Mouse (Mus musculus) heart, postnatal 0 days (tissue): ENCODE measurements around the gene Gm47289. TPM values are rescaled to one million over a fixed set of nuclear protein-coding genes. Genes with fewer than 3 reads are reported as not detected.

Experiments
- ATAC-seq: fragments of 200-750 bp; cut with Nextera tagmentation; 2 replicates; pipeline ENCODE4 v1.8.0; 2017; ENCODE audit warnings: low read depth, moderate number of reproducible peaks, moderate library complexity; ENCODE audit not compliant: insufficient read depth
- DNase-seq: peaks from one replicate; pipeline ENCODE4 v3.0.0-alpha.2; 2016; ENCODE audit warnings: low spot score
- H3K27ac ChIP-seq: fragments of 300-500 bp; sonication (generic); 2 replicates; pipeline ENCODE4 v1.5.1; 2014; ENCODE audit warnings: low read depth, mild to moderate bottlenecking
- H3K27me3 ChIP-seq: fragments of 300-500 bp; sonication (generic); 2 replicates; pipeline ENCODE4 v1.6.1; 2014; ENCODE audit warnings: low read length, mixed read lengths; ENCODE audit not compliant: control insufficient read depth, insufficient read depth
- H3K36me3 ChIP-seq: fragments of 300-500 bp; sonication (generic); replicated peaks from 2 replicates; pipeline ENCODE4 v1.6.1; 2014; ENCODE audit warnings: low read length, mixed read lengths; ENCODE audit not compliant: control insufficient read depth, insufficient read depth
- H3K4me1 ChIP-seq: fragments of 300-500 bp; sonication (generic); 2 replicates; pipeline ENCODE4 v1.6.1; 2014; ENCODE audit warnings: antibody characterized with exemption; ENCODE audit not compliant: control insufficient read depth, insufficient read depth
- H3K4me2 ChIP-seq: fragments of 300-500 bp; sonication (generic); 2 replicates; pipeline ENCODE4 v1.6.1; 2014; ENCODE audit warnings: low read depth, mild to moderate bottlenecking, low read length, moderate library complexity
- H3K4me3 ChIP-seq: fragments of 300-500 bp; sonication (generic); 2 replicates; pipeline ENCODE4 v1.5.1; 2014; ENCODE audit warnings: low read depth, low read length
- H3K9ac ChIP-seq: fragments of 300-500 bp; sonication (generic); replicated peaks from 2 replicates; pipeline ENCODE4 v1.6.1; 2014; ENCODE audit warnings: low read depth, low read length, mixed read lengths
- H3K9me3 ChIP-seq: fragments of 300-500 bp; sonication (generic); replicated peaks from 2 replicates; pipeline ENCODE4 v1.6.1; 2016; ENCODE audit warnings: low read length; ENCODE audit not compliant: control insufficient read depth
- CTCF ChIP-seq: IDR thresholded peaks from 2 replicates; pipeline ENCODE4 v1.5.1; 2016; ENCODE audit warnings: antibody characterized with exemption, control low read depth, low read depth
- EP300 ChIP-seq: IDR thresholded peaks from 2 replicates; pipeline ENCODE4 v1.6.1; 2016; ENCODE audit warnings: antibody characterized with exemption, low read depth
- WGBS: fragments of 180-500 bp; shearing (Covaris S2); extraction: QIAGEN DNeasy Blood & Tissue Kit; methylation state at CpG from one replicate; pipeline ENCODE4 v1.1.7; 2014; 5-methylcytosine and 5-hydroxymethylcytosine counted together
- polyA plus RNA-seq: library from polyadenylated mRNA; unstranded; fragments of >200 nt; fragmentation: Nextera tagmentation; extraction: Ambion mirVana; gene quantifications from 2 replicates; pipeline ENCODE4 v1.2.1, GENCODE M21; 2015
- total RNA-seq: library from RNA; depleted of rRNA; stranded (reverse); fragments of >200 nt; gene quantifications from 2 replicates; pipeline ENCODE4 v1.2.3, GENCODE M21; 2014; ENCODE audit warnings: low replicate concordance

The Gm47289 gene
- total and polyA plus RNA-seq, 2 experiments from 2014 or later = not detected

GRCm38 (mm10) chr9:119149601-119150000 is 9.4 kb upstream of the Gm47289 start:
- 22% methylated on average over 5 of the region's 5 CpGs for WGBS
- ATAC-seq = no peak
- DNase-seq = peak; percentile 54

GRCm38 (mm10) chr9:119151751-119152150 is 7.2 kb upstream of the Gm47289 start:
- ATAC-seq (no peak), DNase-seq (no peak)
- Histone ChIP-seq H3K4me2 (no peak overlapping the region), H3K4me3 (no peak overlapping the region), H3K9ac (no peak overlapping the region), H3K4me1 (0 out of 2 replicates have a peak, but pooled peaks cover 1% of the 10 kb centered on the region), H3K9me3 (no peaks in the 10 kb centered on the region), H3K27me3 (peaks cover 23% of the 10 kb centered on the region), H3K36me3 (no peaks in the 10 kb centered on the region), H3K27ac (no peak overlapping the region)
- TF ChIP-seq EP300 (no peak), CTCF (no peak)
- WGBS = 48% methylated on average over 2 of the region's 2 CpGs

More at GRCm38 (mm10) chr9:119149601-119150000, 9.4 kb upstream of the Gm47289 start:
- Histone ChIP-seq H3K27ac (no peak overlapping the region), H3K4me1 (no peaks in the 10 kb centered on the region), H3K9ac (no peak overlapping the region), H3K4me3 (no peak overlapping the region), H3K4me2 (no peak overlapping the region), H3K9me3 (no peaks in the 10 kb centered on the region), H3K36me3 (no peaks in the 10 kb centered on the region), H3K27me3 (0 out of 2 replicates have a peak, but pooled peaks cover 3% of the 10 kb centered on the region)
- TF ChIP-seq EP300 (no peak), CTCF (no peak)

GRCm38 (mm10) chr9:119155416-119155815 is 3.5 kb upstream of the Gm47289 start:
- Histone ChIP-seq H3K4me1 (0 out of 2 replicates have a peak, but pooled peaks cover 3% of the 10 kb centered on the region), H3K4me2 (no peak overlapping the region), H3K9ac (no peak overlapping the region), H3K27me3 (peaks cover 33% of the 10 kb centered on the region), H3K27ac (no peak overlapping the region), H3K4me3 (no peak overlapping the region), H3K36me3 (no peaks in the 10 kb centered on the region), H3K9me3 (no peaks in the 10 kb centered on the region)
- TF ChIP-seq CTCF = no peak
- ATAC-seq (no peak), DNase-seq (no peak)
- WGBS = 70% methylated on average over 8 of the region's 8 CpGs

GRCm38 (mm10) chr9:119155826-119156225 is 3.1 kb upstream of the Gm47289 start:
- H3K9me3 ChIP-seq = no peaks in the 10 kb centered on the region
- DNase-seq (no peak), ATAC-seq (no peak)
- 0 out of 2 replicates have a peak, but pooled peaks cover 3% of the 10 kb centered on the region for H3K4me1 ChIP-seq
- TF ChIP-seq CTCF (no peak), EP300 (no peak)
- peaks cover 33% of the 10 kb centered on the region for H3K27me3 ChIP-seq
- no peak overlapping the region for H3K27ac ChIP-seq
- H3K36me3 ChIP-seq = no peaks in the 10 kb centered on the region
- no peak overlapping the region for H3K4me3 ChIP-seq
- 39% methylated on average over 7 of the region's 7 CpGs for WGBS
- no peak overlapping the region for H3K9ac ChIP-seq
- H3K4me2 ChIP-seq = no peak overlapping the region

- Histone ChIP-seq H3K9ac (no peak within 1 kb of the TSS), H3K27me3 (peaks cover 33% of the 10 kb centered on the region), H3K4me1 (0 out of 2 replicates have a peak, but pooled peaks cover 3% of the 10 kb centered on the region), H3K4me3 (peak within 1 kb of the TSS; percentile 39), H3K27ac (no peak within 1 kb of the TSS), H3K4me2 (peak within 1 kb of the TSS; percentile 56), H3K36me3 (no peaks in the 10 kb centered on the region), H3K9me3 (no peaks in the 10 kb centered on the region)
- ATAC-seq (peak; percentile 82), DNase-seq (peak; percentile 80)
- WGBS = 2% methylated on average over 65 of the region's 65 CpGs
- TF ChIP-seq EP300 (no peak), CTCF (peak; percentile 69)
Measured at GRCm38 (mm10) chr9:119156278-119157201, 2.4 kb upstream of the Gm47289 start, which contains the start of gene Acaa1b. Acaa1b (minus strand) TSS chr9:119157093.
